Mouse (Mus musculus): Measurements from ENCODE around the gene Tctn3. TPM values are rescaled to one million over a fixed set of nuclear protein-coding genes. Genes with fewer than 3 reads are reported as not detected.
"Not testable (repeated sequence)": the region's sequence is repeated elsewhere in the genome, so short reads cannot be mapped to it uniquely, and the experiment has no call there.

The Tctn3 gene
- polyA plus RNA-seq, 1 experiment: 13.9 TPM

DNA sequence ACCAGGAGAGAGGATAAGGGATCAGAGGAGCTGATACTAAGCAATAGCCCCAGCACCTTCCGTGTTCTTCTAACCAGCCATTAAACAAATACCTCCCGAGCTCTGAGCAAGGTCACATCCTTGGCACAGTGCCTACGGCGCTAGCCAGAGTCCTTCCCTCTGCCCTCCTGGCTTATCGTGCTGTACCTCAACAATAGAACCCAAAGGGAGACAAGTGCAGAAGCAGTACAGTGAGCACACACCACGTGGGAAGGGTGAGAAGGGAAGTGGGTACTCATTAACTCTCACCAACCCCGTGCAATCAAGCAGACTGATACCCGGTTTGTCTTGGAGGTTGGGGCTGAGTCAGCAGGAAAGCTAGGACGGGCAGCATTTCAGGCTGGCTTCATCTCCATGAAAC, 41.3 kb downstream of the Tctn3 start:
- H3K27ac ChIP-seq (ENCODE audit: insufficient read depth, low read depth, low read length): no peak overlapping the region
- no peak overlapping the region for H3K4me3 ChIP-seq (ENCODE audit: insufficient read depth, low read length)
- no peaks in the 10 kb centered on the region for H3K4me1 ChIP-seq (ENCODE audit: control insufficient read depth, insufficient read depth, low read length)
- no peak for TF ChIP-seq CTCF (IDR thresholded peaks at IDR 0.05; ENCODE audit: low read depth, low read length)
- no peak for TF ChIP-seq POLR2A (IDR thresholded peaks at IDR 0.05; ENCODE audit: borderline replicate concordance, low read depth, low read length)

DNA sequence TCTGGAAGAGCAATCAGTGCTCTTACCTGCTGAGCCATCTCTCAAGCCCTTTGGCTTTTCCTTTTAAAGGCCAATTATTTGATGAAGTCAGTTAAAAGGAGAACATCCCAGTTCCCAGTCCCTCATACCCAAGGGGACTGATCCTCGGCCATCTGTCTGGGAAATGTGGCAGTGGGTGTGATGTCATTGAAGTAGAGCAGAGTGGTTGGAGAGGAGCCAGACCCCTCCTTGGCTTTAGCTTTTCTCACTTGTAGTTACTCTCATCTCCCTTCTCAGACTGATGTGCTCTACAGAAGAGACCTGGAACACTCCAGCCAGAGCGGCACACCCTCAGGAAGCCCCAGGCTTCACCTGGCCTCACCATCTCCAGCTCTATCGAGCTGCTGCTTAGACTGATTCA, 44.4 kb downstream of the Tctn3 start:
- Histone ChIP-seq H3K27ac (ENCODE audit: insufficient read depth, low read depth, low read length) (no peak overlapping the region), H3K4me1 (ENCODE audit: control insufficient read depth, insufficient read depth, low read length) (no peaks in the 10 kb centered on the region), H3K4me3 (ENCODE audit: insufficient read depth, low read length) (no peak overlapping the region)
- no peak for TF ChIP-seq CTCF (IDR thresholded peaks at IDR 0.05; ENCODE audit: low read depth, low read length)
- no peak for TF ChIP-seq POLR2A (IDR thresholded peaks at IDR 0.05; ENCODE audit: borderline replicate concordance, low read depth, low read length)

DNA sequence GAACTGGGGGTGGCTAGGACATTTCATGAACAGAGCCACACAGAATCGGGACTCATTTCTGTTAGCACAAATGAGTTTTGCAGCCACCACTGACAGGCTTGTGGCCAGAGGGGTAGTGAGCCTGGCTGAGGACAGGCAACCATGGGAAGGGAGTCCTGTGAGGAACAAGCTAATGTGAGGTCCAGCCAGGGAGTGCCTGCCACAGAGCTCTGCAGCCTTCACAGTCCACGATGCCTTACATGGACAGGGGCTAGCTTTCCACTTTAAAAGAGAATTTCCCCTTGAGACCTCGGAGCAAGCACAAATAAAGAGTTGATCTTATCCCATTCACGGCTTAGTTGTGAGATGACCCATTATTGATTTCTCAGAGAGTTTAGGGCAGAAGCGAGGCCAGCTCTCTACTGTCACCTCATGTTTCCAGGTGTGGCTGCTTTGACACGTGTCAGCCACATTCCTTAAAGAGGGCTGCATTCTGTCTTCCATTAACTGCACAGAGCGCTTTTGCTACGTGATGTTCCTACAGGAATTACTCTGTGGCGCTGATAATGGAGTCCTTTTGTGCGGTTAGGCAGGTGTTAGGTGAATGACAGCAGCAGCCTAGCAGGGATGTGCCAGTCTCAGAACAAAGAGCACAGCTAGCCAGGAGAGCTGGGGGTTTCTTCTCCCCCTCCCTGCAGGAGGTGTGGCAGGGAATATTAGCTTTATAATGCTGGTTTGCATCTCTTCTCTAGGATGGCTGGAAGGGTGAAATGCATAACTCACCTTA, 48.0 kb downstream of the Tctn3 start:
- TF ChIP-seq POLR2A (IDR thresholded peaks at IDR 0.05; ENCODE audit: borderline replicate concordance, low read depth, low read length) (no peak), CTCF (IDR thresholded peaks at IDR 0.05; ENCODE audit: low read depth, low read length) (no peak)
- Histone ChIP-seq H3K4me3 (ENCODE audit: insufficient read depth, low read length) (no peak overlapping the region), H3K27ac (ENCODE audit: insufficient read depth, low read depth, low read length) (no peak overlapping the region), H3K4me1 (ENCODE audit: control insufficient read depth, insufficient read depth, low read length) (no peaks in the 10 kb centered on the region)

DNA sequence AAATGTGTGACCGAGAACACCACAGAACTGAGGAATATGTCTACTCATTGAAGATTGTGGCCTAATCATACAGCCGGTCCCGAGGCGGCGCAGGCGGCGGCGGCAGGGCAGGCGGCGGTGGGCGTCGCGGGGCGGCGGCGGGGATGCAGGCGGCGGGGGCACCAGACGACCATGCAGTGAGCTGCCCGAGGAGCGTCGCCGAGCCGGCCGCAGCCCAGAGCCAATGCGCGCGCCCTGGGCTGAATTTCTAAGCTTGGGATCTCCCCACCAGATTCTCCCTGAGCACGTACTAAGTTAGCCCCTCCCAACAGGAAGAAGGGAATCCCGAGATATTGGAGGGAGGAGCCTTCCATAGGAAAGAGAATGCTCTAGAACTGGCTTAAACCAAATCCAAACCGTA, 50.5 kb downstream of the Tctn3 start:
- H3K4me1 ChIP-seq (ENCODE audit: control insufficient read depth, insufficient read depth, low read length); H3K4me3 ChIP-seq (ENCODE audit: insufficient read depth, low read length); H3K27ac ChIP-seq (ENCODE audit: insufficient read depth, low read depth, low read length): not testable (repeated sequence)

DNA sequence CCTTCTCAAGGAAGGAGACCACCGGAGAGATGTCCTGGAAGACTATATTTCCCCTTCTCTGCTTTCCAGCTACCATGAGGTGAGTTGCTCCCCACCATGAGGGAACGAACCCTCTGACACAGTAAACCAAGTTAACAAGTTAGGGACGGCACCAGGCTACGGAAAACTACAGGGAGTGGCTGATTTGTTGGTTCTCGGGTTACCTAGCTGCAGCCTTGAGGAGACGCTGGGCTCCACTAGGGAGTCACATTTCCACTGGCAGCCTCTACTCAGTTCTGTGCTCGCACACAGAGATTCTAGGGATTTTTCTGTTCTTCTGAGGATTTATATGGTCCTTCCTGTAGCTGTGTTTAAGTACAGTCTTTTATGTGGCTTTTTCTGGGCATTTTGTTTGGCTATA, 56.0 kb downstream of the Tctn3 start:
- TF ChIP-seq POLR2A (IDR thresholded peaks at IDR 0.05; ENCODE audit: borderline replicate concordance, low read depth, low read length): no peak
- TF ChIP-seq CTCF (IDR thresholded peaks at IDR 0.05; ENCODE audit: low read depth, low read length): no peak
- H3K4me1 ChIP-seq (ENCODE audit: control insufficient read depth, insufficient read depth, low read length): peaks cover 7% of the 10 kb centered on the region
- H3K4me3 ChIP-seq (ENCODE audit: insufficient read depth, low read length): no peak overlapping the region
- no peak overlapping the region for H3K27ac ChIP-seq (ENCODE audit: insufficient read depth, low read depth, low read length)

DNA sequence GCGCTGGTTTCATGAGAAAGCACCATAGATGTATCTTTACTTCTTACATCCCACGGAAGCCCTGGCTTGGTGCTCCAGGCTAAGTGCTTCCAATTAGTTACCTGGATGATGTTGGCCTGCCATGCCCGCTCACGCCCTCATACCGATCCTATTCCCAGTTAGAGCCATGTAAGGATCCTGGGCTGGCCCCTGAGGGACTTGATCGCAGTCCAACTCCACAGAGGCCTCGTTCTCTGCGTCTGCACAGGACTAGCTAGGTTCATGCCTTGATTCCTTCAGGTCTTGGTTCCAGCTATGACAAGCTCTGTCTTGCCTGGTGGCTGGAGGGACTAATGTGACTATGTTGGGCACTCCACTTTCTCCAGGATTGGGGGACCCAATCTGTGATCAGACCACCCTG, 56.9 kb downstream of the Tctn3 start:
- H3K4me1 ChIP-seq (ENCODE audit: control insufficient read depth, insufficient read depth, low read length): peaks cover 7% of the 10 kb centered on the region
- TF ChIP-seq CTCF (IDR thresholded peaks at IDR 0.05; ENCODE audit: low read depth, low read length) (no peak), POLR2A (IDR thresholded peaks at IDR 0.05; ENCODE audit: borderline replicate concordance, low read depth, low read length) (no peak)
- H3K27ac ChIP-seq (ENCODE audit: insufficient read depth, low read depth, low read length): no peak overlapping the region
- H3K4me3 ChIP-seq (ENCODE audit: insufficient read depth, low read length): no peak overlapping the region

DNA sequence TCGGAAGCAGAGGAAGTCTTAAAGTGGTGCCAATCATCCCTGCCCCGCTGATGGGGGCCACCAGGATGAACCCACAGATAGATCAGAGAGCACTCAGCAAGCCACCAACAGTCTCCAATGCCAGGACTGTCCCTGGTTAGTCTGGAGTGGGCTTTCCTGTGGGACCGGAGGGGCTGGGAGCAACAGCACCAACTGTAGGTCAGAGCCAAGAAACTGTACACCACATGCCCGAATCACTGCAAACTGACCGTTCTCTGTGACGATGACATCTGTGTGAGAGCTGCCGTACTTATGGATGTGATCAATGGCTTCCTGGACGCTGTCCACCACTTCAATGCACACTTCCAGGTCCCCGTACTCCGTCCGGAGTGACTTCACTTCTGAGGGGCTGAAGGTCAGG, 57.7 kb downstream of the Tctn3 start:
- Histone ChIP-seq H3K4me1 (ENCODE audit: control insufficient read depth, insufficient read depth, low read length) (peaks cover 7% of the 10 kb centered on the region), H3K27ac (ENCODE audit: insufficient read depth, low read depth, low read length) (no peak overlapping the region), H3K4me3 (ENCODE audit: insufficient read depth, low read length) (no peak overlapping the region)
- no peak for TF ChIP-seq POLR2A (IDR thresholded peaks at IDR 0.05; ENCODE audit: borderline replicate concordance, low read depth, low read length)
- no peak for TF ChIP-seq CTCF (IDR thresholded peaks at IDR 0.05; ENCODE audit: low read depth, low read length)

DNA sequence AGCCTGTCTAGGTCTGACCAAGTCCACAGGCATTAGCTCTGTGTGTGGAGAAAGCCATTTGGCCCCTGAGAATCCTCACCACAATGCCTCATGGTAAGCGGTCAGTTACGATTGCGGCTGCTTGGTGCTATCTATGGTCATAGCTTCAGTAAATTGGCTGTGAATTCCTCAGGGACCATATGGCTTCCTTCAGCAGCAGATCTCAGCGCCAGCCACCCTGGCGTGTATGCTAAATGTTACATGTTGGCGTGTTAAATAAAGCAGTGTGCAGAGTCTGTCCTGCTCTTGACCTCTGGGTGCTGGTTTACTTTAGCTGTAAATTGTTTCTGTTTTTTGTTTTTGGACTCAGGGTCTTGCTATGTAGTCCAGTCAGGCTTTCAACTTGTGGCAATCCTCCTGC, 58.2 kb downstream of the Tctn3 start:
- TF ChIP-seq POLR2A (IDR thresholded peaks at IDR 0.05; ENCODE audit: borderline replicate concordance, low read depth, low read length) (no peak), CTCF (IDR thresholded peaks at IDR 0.05; ENCODE audit: low read depth, low read length) (no peak)
- Histone ChIP-seq H3K4me1 (ENCODE audit: control insufficient read depth, insufficient read depth, low read length) (peaks cover 7% of the 10 kb centered on the region), H3K4me3 (ENCODE audit: insufficient read depth, low read length) (no peak overlapping the region), H3K27ac (ENCODE audit: insufficient read depth, low read depth, low read length) (no peak overlapping the region)

DNA sequence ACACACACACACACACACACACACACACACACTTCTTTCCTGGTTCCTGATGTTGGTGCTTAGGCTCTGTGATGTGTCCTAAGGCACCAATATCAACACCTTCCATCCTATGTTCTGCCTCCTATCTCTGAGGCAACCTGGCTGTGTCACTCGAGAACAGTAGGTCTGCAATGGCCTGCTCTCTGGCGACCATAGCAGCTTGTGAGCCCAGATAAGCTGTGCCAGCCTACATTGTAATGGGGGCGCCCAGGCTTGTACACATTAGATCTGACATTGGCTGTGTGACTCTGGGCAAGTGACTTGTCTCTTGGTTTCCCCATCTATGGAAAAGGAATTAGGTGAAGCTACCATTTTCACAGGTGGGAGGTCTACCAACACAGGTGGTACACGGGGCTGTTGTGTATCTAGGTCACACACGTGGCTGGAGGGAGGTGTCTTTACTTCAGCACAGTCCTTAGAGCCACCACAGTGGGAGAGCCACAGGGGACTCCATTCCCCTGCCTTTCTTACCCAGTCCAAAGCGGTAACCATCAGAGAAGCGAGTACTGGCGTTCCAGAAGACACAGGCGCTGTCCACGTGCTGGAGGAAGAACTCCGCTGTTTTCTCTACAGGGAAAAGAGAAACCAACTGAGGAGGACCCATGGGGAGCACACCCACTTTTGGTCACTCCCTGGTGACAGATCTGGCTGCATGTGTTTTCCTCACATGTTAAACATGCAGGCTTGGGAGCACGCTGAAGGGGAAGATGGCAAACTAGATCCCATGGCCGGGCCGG, 58.8 kb downstream of the Tctn3 start:
- no peak overlapping the region for H3K4me3 ChIP-seq (ENCODE audit: insufficient read depth, low read length)
- TF ChIP-seq CTCF (IDR thresholded peaks at IDR 0.05; ENCODE audit: low read depth, low read length): no peak
- no peak for TF ChIP-seq POLR2A (IDR thresholded peaks at IDR 0.05; ENCODE audit: borderline replicate concordance, low read depth, low read length)
- H3K27ac ChIP-seq (ENCODE audit: insufficient read depth, low read depth, low read length): no peak overlapping the region
- peaks cover 4% of the 10 kb centered on the region for H3K4me1 ChIP-seq (ENCODE audit: control insufficient read depth, insufficient read depth, low read length)

DNA sequence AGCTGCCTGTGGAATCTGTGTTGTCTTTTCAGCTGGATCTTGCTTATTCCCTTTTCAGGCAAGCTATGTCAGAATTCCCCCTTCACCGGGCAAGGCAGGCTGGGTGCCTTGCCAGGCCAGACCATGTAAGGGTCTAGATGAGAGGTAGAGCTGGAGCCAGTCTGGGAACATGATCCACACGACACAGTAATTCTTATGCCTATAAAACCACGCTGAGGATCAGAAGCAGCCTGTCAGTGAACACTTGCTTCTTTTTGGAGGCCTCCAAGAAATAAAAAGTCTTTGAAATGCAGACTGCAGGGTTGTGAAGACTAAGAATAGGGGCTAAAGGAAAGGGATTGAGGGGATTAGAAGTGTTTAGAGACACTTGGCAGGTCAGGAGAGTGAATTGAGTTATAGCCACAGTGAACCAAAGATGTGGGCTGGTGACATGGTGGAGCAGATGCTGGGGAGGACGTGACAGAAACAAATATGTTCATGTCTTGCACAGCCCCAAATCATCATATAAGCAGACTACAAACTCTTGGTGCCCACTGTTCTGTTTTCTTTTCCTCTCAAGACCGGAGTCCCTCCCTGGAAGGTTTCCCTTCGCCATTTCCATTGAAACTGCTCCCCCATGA, 62.4 kb downstream of the Tctn3 start:
- TF ChIP-seq POLR2A (IDR thresholded peaks at IDR 0.05; ENCODE audit: borderline replicate concordance, low read depth, low read length): no peak
- TF ChIP-seq CTCF (IDR thresholded peaks at IDR 0.05; ENCODE audit: low read depth, low read length): no peak
- H3K27ac ChIP-seq (ENCODE audit: insufficient read depth, low read depth, low read length): no peak overlapping the region
- no peak overlapping the region for H3K4me3 ChIP-seq (ENCODE audit: insufficient read depth, low read length)
- H3K4me1 ChIP-seq (ENCODE audit: control insufficient read depth, insufficient read depth, low read length): no peaks in the 10 kb centered on the region

All from bone marrow macrophage, adult 2 months (primary cell).